Mouse (Mus musculus): ENCODE measurements around the gene Slc26a8.

Slc26a8 gene

GRCm38 (mm10) chr17:28643697-28644096 is 46.3 kb downstream of the Slc26a8 start:
- DNase-seq (ENCODE audit: low spot score in 2 of 2): no peak

- DNase-seq (ENCODE audit: low spot score in 2 of 2): no peak
Observed at GRCm38 (mm10) chr17:28640113-28640512, 49.9 kb downstream of the Slc26a8 start.

GRCm38 (mm10) chr17:28637711-28638690 is 52.0 kb downstream of the Slc26a8 start:
- DNase-seq (ENCODE audit: low spot score in 2 of 2): no peak

- DNase-seq (ENCODE audit: low spot score in 2 of 2): no peak
Observed at GRCm38 (mm10) chr17:28635842-28636241, 54.2 kb downstream of the Slc26a8 start.

GRCm38 (mm10) chr17:28629125-28629524 is 60.9 kb downstream of the Slc26a8 start:
- no peak for DNase-seq (ENCODE audit: low spot score in 2 of 2)

- no peak for DNase-seq (ENCODE audit: low spot score in 2 of 2)
Observed at GRCm38 (mm10) chr17:28628248-28629124, 61.5 kb downstream of the Slc26a8 start.

- DNase-seq (ENCODE audit: low spot score in 2 of 2): no peak
Observed at GRCm38 (mm10) chr17:28626937-28627336, 63.1 kb downstream of the Slc26a8 start.

- DNase-seq (ENCODE audit: low spot score in 2 of 2): no peak
Observed at GRCm38 (mm10) chr17:28625327-28625726, 64.7 kb downstream of the Slc26a8 start.

- no peak for DNase-seq (ENCODE audit: low spot score in 2 of 2)
Observed at GRCm38 (mm10) chr17:28624841-28625240, 65.2 kb downstream of the Slc26a8 start.

- peak; percentile 85 to 90 for DNase-seq (ENCODE audit: low spot score in 2 of 2)
Observed at GRCm38 (mm10) chr17:28622300-28622759, 67.7 kb downstream of the Slc26a8 start, which contains the start of gene Srpk1. Gene Srpk1 (minus strand): TSS chr17:28622709.

- peak; percentile 33 to 68 for DNase-seq (ENCODE audit: low spot score in 2 of 2)
Observed at GRCm38 (mm10) chr17:28621381-28622299, 68.4 kb downstream of the Slc26a8 start.

GRCm38 (mm10) chr17:28618775-28619174 is 71.3 kb downstream of the Slc26a8 start:
- no peak for DNase-seq (ENCODE audit: low spot score in 2 of 2)

GRCm38 (mm10) chr17:28618124-28618523 is 71.9 kb downstream of the Slc26a8 start:
- DNase-seq (ENCODE audit: low spot score in 2 of 2): no peak

- DNase-seq (ENCODE audit: low spot score in 2 of 2): no peak
Observed at GRCm38 (mm10) chr17:28617636-28618035, 72.4 kb downstream of the Slc26a8 start.

- no peak for DNase-seq (ENCODE audit: low spot score in 2 of 2)
Observed at GRCm38 (mm10) chr17:28615332-28615731, 74.7 kb downstream of the Slc26a8 start.

- no peak for DNase-seq (ENCODE audit: low spot score in 2 of 2)
Observed at GRCm38 (mm10) chr17:28613096-28613495, 76.9 kb downstream of the Slc26a8 start.

- DNase-seq (ENCODE audit: low spot score in 2 of 2): no peak
Observed at GRCm38 (mm10) chr17:28612603-28613002, 77.4 kb downstream of the Slc26a8 start.

GRCm38 (mm10) chr17:28609543-28609942 is 80.5 kb downstream of the Slc26a8 start:
- DNase-seq (ENCODE audit: low spot score in 2 of 2): no peak

- no peak for DNase-seq (ENCODE audit: low spot score in 2 of 2)
Observed at GRCm38 (mm10) chr17:28601557-28602250, 88.3 kb downstream of the Slc26a8 start.

GRCm38 (mm10) chr17:28600780-28601179 is 89.3 kb downstream of the Slc26a8 start:
- DNase-seq (ENCODE audit: low spot score in 2 of 2): no peak
